Mouse (Mus musculus): ENCODE results near the gene Jup. TPM values are rescaled to one million over a fixed set of nuclear protein-coding genes. Genes with fewer than 3 reads are reported as not detected.

The Jup gene
- polyA plus RNA-seq, 1 experiment from 2014 or later: 121 TPM

- ATAC-seq (replicated peaks; ENCODE audit: low FRiP score): no peak
- H3K36me3 ChIP-seq: no peaks in the 10 kb centered on the region
- H3K27me3 ChIP-seq: no peaks in the 10 kb centered on the region
- peak overlapping the region; percentile 94 for H3K27ac ChIP-seq
- H3K4me1 ChIP-seq: peaks cover 88% of the 10 kb centered on the region
- H3K9ac ChIP-seq: peak overlapping the region; percentile 10; the same call in 1 of the 2 replicates
- H3K4me3 ChIP-seq (replicated peaks): peak overlapping the region; percentile 74
- H3K9me3 ChIP-seq (replicated peaks): no peaks in the 10 kb centered on the region
- peak overlapping the region; percentile 70 for H3K4me2 ChIP-seq
- 45% methylated on average over 5 of the region's 5 CpGs for WGBS
Measured at GRCm38 (mm10) chr11:100394353-100395074, 3.0 kb downstream of the Jup start.

- 48% methylated on average over 7 of the region's 7 CpGs for WGBS
- H3K4me2 ChIP-seq: no peak overlapping the region
- peaks cover 91% of the 10 kb centered on the region for H3K4me1 ChIP-seq
- no peak overlapping the region for H3K27ac ChIP-seq
- H3K27me3 ChIP-seq: no peaks in the 10 kb centered on the region
- no peaks in the 10 kb centered on the region for H3K36me3 ChIP-seq
- H3K9me3 ChIP-seq (replicated peaks): no peaks in the 10 kb centered on the region
- ATAC-seq (replicated peaks; ENCODE audit: low FRiP score): no peak
- no peak overlapping the region for H3K9ac ChIP-seq
- no peak overlapping the region for H3K4me3 ChIP-seq (replicated peaks)
Measured at GRCm38 (mm10) chr11:100393733-100394132, 3.8 kb downstream of the Jup start.

GRCm38 (mm10) chr11:100392958-100393357, 4.6 kb downstream of the Jup start:
- no peak overlapping the region for H3K9ac ChIP-seq
- no peak overlapping the region for H3K27ac ChIP-seq
- H3K4me1 ChIP-seq: peaks cover 94% of the 10 kb centered on the region
- no peaks in the 10 kb centered on the region for H3K36me3 ChIP-seq
- no peak overlapping the region for H3K4me3 ChIP-seq (replicated peaks)
- no peaks in the 10 kb centered on the region for H3K9me3 ChIP-seq (replicated peaks)
- H3K27me3 ChIP-seq: no peaks in the 10 kb centered on the region
- 77% methylated on average over 5 of the region's 5 CpGs for whole genome bisulfite sequencing
- ATAC-seq (replicated peaks; ENCODE audit: low FRiP score): no peak
- H3K4me2 ChIP-seq: no peak overlapping the region

GRCm38 (mm10) chr11:100391884-100392345, 5.6 kb downstream of the Jup start:
- 89% methylated on average over 7 of the region's 7 CpGs for WGBS
- Histone ChIP-seq H3K4me3 (replicated peaks) (no peak overlapping the region), H3K9me3 (replicated peaks) (no peaks in the 10 kb centered on the region), H3K27ac (peak overlapping the region; percentile 76), H3K36me3 (no peaks in the 10 kb centered on the region), H3K27me3 (no peaks in the 10 kb centered on the region), H3K4me1 (peaks cover 100% of the 10 kb centered on the region), H3K4me2 (peak overlapping the region; percentile 36; the same call in 1 of the 2 replicates), H3K9ac (no peak overlapping the region)
- no peak for ATAC-seq (replicated peaks; ENCODE audit: low FRiP score)

- no peak overlapping the region for H3K9ac ChIP-seq
- no peaks in the 10 kb centered on the region for H3K27me3 ChIP-seq
- peaks cover under 1% of the 10 kb centered on the region; the same call in 1 of the 2 replicates for H3K36me3 ChIP-seq
- no peak overlapping the region for H3K4me3 ChIP-seq (replicated peaks)
- peak overlapping the region; percentile 76 for H3K27ac ChIP-seq
- peak; percentile 63 for ATAC-seq (replicated peaks; ENCODE audit: low FRiP score)
- H3K9me3 ChIP-seq (replicated peaks): no peaks in the 10 kb centered on the region
- peaks cover 100% of the 10 kb centered on the region for H3K4me1 ChIP-seq
- peak overlapping the region; percentile 36 for H3K4me2 ChIP-seq
- WGBS: 40% methylated on average over 9 of the region's 9 CpGs
Measured at GRCm38 (mm10) chr11:100391081-100391883, 6.3 kb downstream of the Jup start.

- WGBS: 39% methylated on average over 8 of the region's 8 CpGs
- 0 out of 2 replicates have a peak overlapping the region, but pooled peaks have one; percentile 2 for H3K4me3 ChIP-seq (replicated peaks)
- no peaks in the 10 kb centered on the region for H3K9me3 ChIP-seq (replicated peaks)
- H3K27me3 ChIP-seq: no peaks in the 10 kb centered on the region
- H3K27ac ChIP-seq: peak overlapping the region; percentile 76
- peak; percentile 13; the same call in 1 of the 2 replicates for ATAC-seq (replicated peaks; ENCODE audit: low FRiP score)
- peak overlapping the region; percentile 36 for H3K4me2 ChIP-seq
- H3K4me1 ChIP-seq: peaks cover 97% of the 10 kb centered on the region
- H3K9ac ChIP-seq: no peak overlapping the region
- H3K36me3 ChIP-seq: peaks cover 13% of the 10 kb centered on the region
Measured at GRCm38 (mm10) chr11:100389931-100390445, 7.6 kb downstream of the Jup start.

GRCm38 (mm10) chr11:100388588-100388987, 9.0 kb downstream of the Jup start:
- 64% methylated on average over 6 of the region's 6 CpGs for WGBS
- Histone ChIP-seq H3K4me1 (peaks cover 83% of the 10 kb centered on the region), H3K27me3 (no peaks in the 10 kb centered on the region), H3K9me3 (replicated peaks) (no peaks in the 10 kb centered on the region), H3K27ac (peak overlapping the region; percentile 89), H3K36me3 (peaks cover 26% of the 10 kb centered on the region), H3K9ac (no peak overlapping the region), H3K4me2 (peak overlapping the region; percentile 29), H3K4me3 (replicated peaks) (no peak overlapping the region)
- ATAC-seq (replicated peaks; ENCODE audit: low FRiP score): no peak

- 0 out of 2 replicates have a peak, but pooled peaks have one; percentile 16 for ATAC-seq (replicated peaks; ENCODE audit: low FRiP score)
- no peak overlapping the region for H3K9ac ChIP-seq
- H3K4me1 ChIP-seq: peaks cover 75% of the 10 kb centered on the region
- H3K4me3 ChIP-seq (replicated peaks): no peak overlapping the region
- WGBS: 28% methylated on average over 14 of the region's 14 CpGs
- peak overlapping the region; percentile 29 for H3K4me2 ChIP-seq
- peak overlapping the region; percentile 89 for H3K27ac ChIP-seq
- H3K9me3 ChIP-seq (replicated peaks): no peaks in the 10 kb centered on the region
- H3K36me3 ChIP-seq: peaks cover 34% of the 10 kb centered on the region
- no peaks in the 10 kb centered on the region for H3K27me3 ChIP-seq
Measured at GRCm38 (mm10) chr11:100387589-100388375, 9.8 kb downstream of the Jup start.

GRCm38 (mm10) chr11:100387111-100387510, 10.5 kb downstream of the Jup start:
- H3K4me3 ChIP-seq (replicated peaks): no peak overlapping the region
- WGBS: 89% methylated on average over 6 of the region's 6 CpGs
- peak overlapping the region; percentile 29; the same call in 1 of the 2 replicates for H3K4me2 ChIP-seq
- no peaks in the 10 kb centered on the region for H3K9me3 ChIP-seq (replicated peaks)
- H3K27ac ChIP-seq: peak overlapping the region; percentile 89
- no peak for ATAC-seq (replicated peaks; ENCODE audit: low FRiP score)
- peaks cover 68% of the 10 kb centered on the region for H3K4me1 ChIP-seq
- H3K36me3 ChIP-seq: peaks cover 41% of the 10 kb centered on the region
- H3K27me3 ChIP-seq: no peaks in the 10 kb centered on the region
- no peak overlapping the region for H3K9ac ChIP-seq

GRCm38 (mm10) chr11:100386586-100386985, 11.0 kb downstream of the Jup start:
- Histone ChIP-seq H3K4me2 (no peak overlapping the region), H3K27me3 (no peaks in the 10 kb centered on the region), H3K4me3 (replicated peaks) (no peak overlapping the region), H3K9ac (no peak overlapping the region), H3K27ac (peak overlapping the region; percentile 89), H3K9me3 (replicated peaks) (no peaks in the 10 kb centered on the region), H3K36me3 (peaks cover 46% of the 10 kb centered on the region), H3K4me1 (peaks cover 63% of the 10 kb centered on the region)
- ATAC-seq (replicated peaks; ENCODE audit: low FRiP score): peak; percentile 55
- WGBS: 45% methylated on average over 5 of the region's 5 CpGs

GRCm38 (mm10) chr11:100385016-100385415, 12.5 kb downstream of the Jup start:
- Histone ChIP-seq H3K27ac (peak overlapping the region; percentile 89; the same call in 1 of the 2 replicates), H3K9me3 (replicated peaks) (no peaks in the 10 kb centered on the region), H3K36me3 (peaks cover 61% of the 10 kb centered on the region), H3K4me3 (replicated peaks) (no peak overlapping the region), H3K27me3 (no peaks in the 10 kb centered on the region), H3K4me1 (peaks cover 47% of the 10 kb centered on the region), H3K4me2 (no peak overlapping the region), H3K9ac (no peak overlapping the region)
- WGBS: 90% methylated on average over 3 of the region's 3 CpGs
- no peak for ATAC-seq (replicated peaks; ENCODE audit: low FRiP score)

Data from kidney, embryonic 15.5 days (tissue).